Mouse (Mus musculus) intestine, embryonic 15.5 days (tissue): ENCODE measurements around the gene Katnbl1. TPM values are rescaled to one million over a fixed set of nuclear protein-coding genes. Genes with fewer than 3 reads are reported as not detected.
"Not testable (repeated sequence)": the region's sequence is repeated elsewhere in the genome, so short reads cannot be mapped to it uniquely, and the experiment has no call there.

Source experiments
- ATAC-seq: fragments of 200-750 bp; cut with Nextera tagmentation; 2 replicates; pipeline ENCODE4 v1.8.0; 2017; ENCODE audit warnings: moderate TSS enrichment, moderate library complexity
- H3K27ac ChIP-seq: fragments of 300-500 bp; sonication (generic); 2 replicates; pipeline ENCODE4 v1.5.1; 2015; ENCODE audit warnings: mild to moderate bottlenecking, inconsistent platforms
- H3K27me3 ChIP-seq: fragments of 300-500 bp; sonication (generic); replicated peaks from 2 replicates; pipeline ENCODE4 v1.6.1; 2015; ENCODE audit warnings: inconsistent platforms
- H3K36me3 ChIP-seq: fragments of 300-500 bp; sonication (generic); 2 replicates; pipeline ENCODE4 v1.6.1; 2015; ENCODE audit warnings: inconsistent platforms
- H3K4me1 ChIP-seq: fragments of 300-500 bp; sonication (generic); replicated peaks from 2 replicates; pipeline ENCODE4 v1.6.1; 2015; ENCODE audit warnings: inconsistent platforms
- H3K4me2 ChIP-seq: fragments of 300-500 bp; sonication (generic); replicated peaks from 2 replicates; pipeline ENCODE4 v1.6.1; 2015; ENCODE audit warnings: mild to moderate bottlenecking, inconsistent platforms
- H3K4me3 ChIP-seq: fragments of 300-500 bp; sonication (generic); replicated peaks from 2 replicates; pipeline ENCODE4 v1.5.1; 2015; ENCODE audit warnings: inconsistent platforms
- H3K9ac ChIP-seq: fragments of 300-500 bp; sonication (generic); 2 replicates; pipeline ENCODE4 v1.6.1; 2015; ENCODE audit warnings: inconsistent platforms
- H3K9me3 ChIP-seq: fragments of 300-500 bp; sonication (generic); 2 replicates; pipeline ENCODE4 v1.6.1; 2016; ENCODE audit warnings: inconsistent platforms
- WGBS: fragments of 180-500 bp; shearing (Covaris S2); methylation state at CpG from one replicate; pipeline ENCODE4 v1.1.7; 2015; 5-methylcytosine and 5-hydroxymethylcytosine counted together
- polyA plus RNA-seq: library from polyadenylated mRNA; unstranded; fragments of >200 nt; fragmentation: Nextera tagmentation; extraction: Ambion mirVana; gene quantifications from 2 replicates; pipeline ENCODE4 v1.2.1, GENCODE M21; 2015

The Katnbl1 gene
- polyA plus RNA-seq, 1 experiment from 2014 or later = 43.0 TPM

GRCm38 (mm10) chr2:112425308-112425707 lies 46.3 kb downstream of the Katnbl1 start:
- Histone ChIP-seq H3K4me1 (no peaks in the 10 kb centered on the region), H3K9ac (no peak overlapping the region), H3K27me3 (no peaks in the 10 kb centered on the region), H3K4me2 (no peak overlapping the region), H3K36me3 (no peaks in the 10 kb centered on the region), H3K9me3 (no peaks in the 10 kb centered on the region), H3K4me3 (no peak overlapping the region), H3K27ac (no peak overlapping the region)
- 69% methylated on average over 3 of the region's 3 CpGs for WGBS
- no peak for ATAC-seq

GRCm38 (mm10) chr2:112428534-112428933 lies 49.5 kb downstream of the Katnbl1 start:
- H3K9me3 ChIP-seq, H3K4me1 ChIP-seq, H3K4me2 ChIP-seq, H3K4me3 ChIP-seq, H3K36me3 ChIP-seq, H3K27ac ChIP-seq, H3K27me3 ChIP-seq, ATAC-seq, H3K9ac ChIP-seq: not testable (repeated sequence)
- 89% methylated on average over 3 of the region's 3 CpGs for WGBS

DNA sequence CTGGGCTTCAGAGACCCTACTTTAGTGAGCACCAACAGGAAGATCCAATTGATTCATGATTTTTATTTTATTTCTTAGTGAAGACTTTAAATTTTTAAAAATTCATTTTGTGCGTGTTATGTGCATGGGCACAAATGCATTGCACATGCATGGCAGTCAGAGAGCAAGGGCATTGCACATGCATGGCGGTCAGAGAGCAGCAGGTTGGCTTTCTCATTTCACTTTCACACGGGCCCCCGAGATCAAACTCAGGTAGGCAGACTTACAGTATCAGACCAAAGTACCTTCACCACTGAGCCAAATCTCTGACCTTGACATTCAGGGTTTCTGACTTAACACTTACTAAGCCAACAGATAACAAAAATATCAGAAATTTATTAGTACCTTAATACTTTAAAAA lies 50.7 kb downstream of the Katnbl1 start:
- 84% methylated on average over 4 of the region's 4 CpGs for WGBS
- Histone ChIP-seq H3K9me3 (no peaks in the 10 kb centered on the region), H3K27ac (no peak overlapping the region), H3K4me1 (no peaks in the 10 kb centered on the region), H3K4me3 (no peak overlapping the region), H3K36me3 (no peaks in the 10 kb centered on the region), H3K9ac (no peak overlapping the region), H3K4me2 (no peak overlapping the region), H3K27me3 (no peaks in the 10 kb centered on the region)
- ATAC-seq = no peak

- no peaks in the 10 kb centered on the region for H3K36me3 ChIP-seq
- no peak overlapping the region for H3K4me3 ChIP-seq
- H3K27ac ChIP-seq = no peak overlapping the region
- no peaks in the 10 kb centered on the region for H3K4me1 ChIP-seq
- WGBS = 60% methylated on average over 5 of the region's 5 CpGs
- no peak overlapping the region for H3K4me2 ChIP-seq
- no peaks in the 10 kb centered on the region for H3K27me3 ChIP-seq
- no peak for ATAC-seq
- H3K9ac ChIP-seq = no peak overlapping the region
- no peaks in the 10 kb centered on the region for H3K9me3 ChIP-seq
Measured at GRCm38 (mm10) chr2:112430403-112430802, 51.4 kb downstream of the Katnbl1 start.

DNA sequence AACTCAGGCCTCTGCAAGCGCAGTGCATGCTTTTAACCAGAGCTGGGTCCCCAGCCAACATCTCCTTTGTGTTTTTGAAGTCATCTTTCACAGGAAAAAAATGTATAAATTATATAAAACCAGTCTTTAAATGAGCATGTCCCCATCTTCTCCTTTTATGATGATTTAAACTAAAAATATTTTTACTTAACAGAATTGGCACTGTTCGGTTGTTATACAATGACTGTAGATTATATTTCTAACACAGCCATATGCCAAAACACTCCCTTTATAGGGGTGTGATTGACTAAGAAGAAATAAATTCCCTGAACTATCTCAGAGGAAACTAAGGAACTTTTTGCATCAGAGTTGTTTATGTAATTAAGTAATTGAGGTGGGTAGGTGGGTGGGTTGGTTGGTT lies 53.5 kb downstream of the Katnbl1 start:
- 82% methylated on average over 2 of the region's 2 CpGs for WGBS
- Histone ChIP-seq H3K27ac (no peak overlapping the region), H3K4me2 (no peak overlapping the region), H3K36me3 (no peaks in the 10 kb centered on the region), H3K27me3 (no peaks in the 10 kb centered on the region), H3K4me1 (no peaks in the 10 kb centered on the region), H3K9ac (no peak overlapping the region), H3K9me3 (no peaks in the 10 kb centered on the region), H3K4me3 (no peak overlapping the region)
- no peak for ATAC-seq

- H3K36me3 ChIP-seq = no peaks in the 10 kb centered on the region
- H3K4me2 ChIP-seq = no peak overlapping the region
- no peak overlapping the region for H3K4me3 ChIP-seq
- H3K27ac ChIP-seq = no peak overlapping the region
- WGBS = 46% methylated on average over 2 of the region's 2 CpGs
- no peak overlapping the region for H3K9ac ChIP-seq
- H3K27me3 ChIP-seq = no peaks in the 10 kb centered on the region
- H3K4me1 ChIP-seq = no peaks in the 10 kb centered on the region
- no peaks in the 10 kb centered on the region for H3K9me3 ChIP-seq
- ATAC-seq = no peak
Measured at GRCm38 (mm10) chr2:112433359-112433758, 54.3 kb downstream of the Katnbl1 start.

DNA sequence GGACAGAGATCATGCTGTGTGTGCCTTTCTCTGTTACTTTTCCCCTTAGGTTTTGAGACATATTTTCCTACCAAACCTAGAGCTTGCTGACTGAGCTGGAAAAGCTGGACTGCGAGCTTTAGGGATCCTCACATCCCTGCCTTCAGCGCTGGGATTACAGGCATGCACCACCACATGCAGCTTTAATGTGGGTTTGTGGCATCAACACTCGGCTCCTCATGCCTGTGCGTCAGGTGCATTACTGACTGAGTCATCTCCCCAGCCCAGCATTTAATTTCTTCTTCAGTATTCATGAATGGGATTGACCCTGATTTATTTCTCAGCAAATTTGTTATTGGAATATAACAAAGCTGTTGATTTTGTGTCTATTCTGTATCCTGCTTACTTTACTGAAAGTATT lies 57.3 kb downstream of the Katnbl1 start:
- H3K27me3 ChIP-seq = no peaks in the 10 kb centered on the region
- no peak overlapping the region for H3K9ac ChIP-seq
- no peak for ATAC-seq
- no peak overlapping the region for H3K4me3 ChIP-seq
- H3K27ac ChIP-seq = no peak overlapping the region
- 79% methylated on average over 4 of the region's 4 CpGs for WGBS
- H3K4me1 ChIP-seq = no peaks in the 10 kb centered on the region
- H3K9me3 ChIP-seq = no peaks in the 10 kb centered on the region
- H3K36me3 ChIP-seq = no peaks in the 10 kb centered on the region
- no peak overlapping the region for H3K4me2 ChIP-seq

DNA sequence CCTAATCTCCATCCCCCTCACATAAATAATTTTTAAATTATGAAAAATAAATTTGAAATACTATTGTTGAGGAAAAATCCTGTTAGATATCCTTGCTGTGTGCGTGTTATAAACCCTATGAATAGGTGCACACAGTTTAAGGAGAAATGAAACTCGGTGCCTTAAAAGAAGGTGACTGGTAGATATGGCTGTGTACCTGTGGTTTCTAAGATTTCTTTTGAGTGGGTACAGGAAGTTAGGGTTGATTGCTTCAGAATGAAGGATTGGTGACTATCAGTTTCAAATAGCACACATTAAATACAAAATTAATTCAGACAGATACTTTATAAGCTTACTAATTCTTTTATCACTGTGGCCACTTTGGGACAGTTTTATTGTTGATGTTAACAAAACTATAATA lies 58.6 kb downstream of the Katnbl1 start:
- no peak overlapping the region for H3K27ac ChIP-seq
- WGBS = 92% methylated on average over 2 of the region's 2 CpGs
- ATAC-seq = no peak

DNA sequence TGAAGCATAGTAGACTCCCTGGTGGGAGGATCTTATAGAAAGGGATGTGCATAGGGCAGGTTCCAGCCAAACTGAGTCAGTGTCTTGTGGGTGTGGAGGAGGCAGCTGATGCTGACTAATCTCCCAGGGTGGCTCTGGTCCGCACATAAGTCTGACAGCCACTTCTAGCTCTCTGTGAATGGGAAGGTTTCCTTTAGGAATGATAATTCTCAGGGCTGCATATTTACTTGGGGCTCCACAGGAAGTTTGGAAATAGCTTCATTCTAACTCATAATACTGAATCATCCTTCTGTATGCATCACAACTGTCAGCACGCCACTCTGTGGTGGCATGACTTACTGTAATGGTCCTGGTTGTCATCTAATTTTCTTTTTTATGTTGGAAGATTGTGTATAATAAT lies 64.5 kb downstream of the Katnbl1 start:
- Histone ChIP-seq H3K4me3 (no peak overlapping the region), H3K36me3 (no peaks in the 10 kb centered on the region), H3K4me1 (no peaks in the 10 kb centered on the region), H3K27ac (no peak overlapping the region), H3K9ac (no peak overlapping the region), H3K27me3 (no peaks in the 10 kb centered on the region), H3K4me2 (no peak overlapping the region), H3K9me3 (no peaks in the 10 kb centered on the region)
- ATAC-seq = no peak
- WGBS = 53% methylated on average over 2 of the region's 2 CpGs

More for the DNA sequence above, 58.6 kb downstream of the Katnbl1 start:
- H3K4me3 ChIP-seq = no peak overlapping the region
- no peaks in the 10 kb centered on the region for H3K27me3 ChIP-seq
- no peaks in the 10 kb centered on the region for H3K9me3 ChIP-seq
- no peak overlapping the region for H3K4me2 ChIP-seq
- no peaks in the 10 kb centered on the region for H3K4me1 ChIP-seq
- H3K36me3 ChIP-seq = no peaks in the 10 kb centered on the region
- H3K9ac ChIP-seq = no peak overlapping the region

DNA sequence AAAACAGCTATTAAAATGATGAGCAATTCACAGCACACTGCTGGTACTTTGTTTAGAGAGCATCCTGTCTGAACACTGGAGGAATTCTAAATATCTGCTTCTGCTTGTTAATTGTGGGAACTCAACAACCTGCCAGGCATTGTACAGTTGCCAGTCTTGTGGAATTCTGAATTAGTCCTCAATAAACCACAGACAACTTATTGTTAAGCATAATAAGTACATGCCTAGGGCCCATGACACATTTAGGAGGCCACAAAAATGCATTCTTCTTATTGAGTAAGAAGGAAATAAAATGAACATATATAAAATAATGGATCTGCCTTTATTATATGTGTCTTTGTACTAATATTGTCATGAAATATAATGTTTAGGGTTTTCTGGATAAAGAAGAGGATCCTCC lies 66.5 kb downstream of the Katnbl1 start:
- Histone ChIP-seq H3K4me3 (no peak overlapping the region), H3K27me3 (no peaks in the 10 kb centered on the region), H3K36me3 (no peaks in the 10 kb centered on the region), H3K4me1 (no peaks in the 10 kb centered on the region), H3K9me3 (no peaks in the 10 kb centered on the region), H3K9ac (no peak overlapping the region), H3K27ac (no peak overlapping the region), H3K4me2 (no peak overlapping the region)
- ATAC-seq = no peak

GRCm38 (mm10) chr2:112448046-112448445 lies 69.0 kb downstream of the Katnbl1 start:
- not testable (repeated sequence) for H3K4me3 ChIP-seq, H3K36me3 ChIP-seq, H3K27ac ChIP-seq, H3K4me1 ChIP-seq, ATAC-seq, H3K4me2 ChIP-seq, H3K27me3 ChIP-seq, H3K9me3 ChIP-seq, H3K9ac ChIP-seq
- 71% methylated on average over 4 of the region's 4 CpGs for WGBS

DNA sequence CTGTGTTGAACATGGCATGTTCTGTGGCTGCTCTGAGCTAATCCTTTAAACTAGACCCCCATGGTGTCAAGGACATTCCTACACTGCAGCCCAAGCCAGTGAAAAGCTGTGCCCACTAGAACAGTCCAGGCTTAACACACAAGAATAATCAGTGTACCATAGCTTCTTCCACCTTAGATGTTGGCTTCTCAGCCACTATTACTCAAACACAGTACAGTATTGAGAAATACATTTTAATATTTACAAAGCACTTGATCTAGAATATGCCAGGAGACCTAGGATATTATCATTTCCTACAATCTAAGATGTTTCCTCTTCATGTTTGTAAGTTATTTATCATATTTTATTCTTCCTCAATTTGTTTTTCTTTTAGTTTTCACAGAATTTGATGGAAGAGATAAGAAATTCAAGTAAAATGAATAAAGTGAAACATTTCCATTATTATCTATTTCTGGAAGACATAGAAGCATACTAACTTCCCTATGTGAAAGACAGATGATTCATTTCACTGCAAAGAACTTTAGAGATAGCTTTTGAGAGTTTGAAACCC lies 69.6 kb downstream of the Katnbl1 start:
- Histone ChIP-seq H3K4me1 (no peaks in the 10 kb centered on the region), H3K36me3 (no peaks in the 10 kb centered on the region), H3K4me2 (no peak overlapping the region), H3K27ac (no peak overlapping the region), H3K27me3 (no peaks in the 10 kb centered on the region), H3K9ac (no peak overlapping the region), H3K9me3 (no peaks in the 10 kb centered on the region), H3K4me3 (no peak overlapping the region)
- no peak for ATAC-seq

DNA sequence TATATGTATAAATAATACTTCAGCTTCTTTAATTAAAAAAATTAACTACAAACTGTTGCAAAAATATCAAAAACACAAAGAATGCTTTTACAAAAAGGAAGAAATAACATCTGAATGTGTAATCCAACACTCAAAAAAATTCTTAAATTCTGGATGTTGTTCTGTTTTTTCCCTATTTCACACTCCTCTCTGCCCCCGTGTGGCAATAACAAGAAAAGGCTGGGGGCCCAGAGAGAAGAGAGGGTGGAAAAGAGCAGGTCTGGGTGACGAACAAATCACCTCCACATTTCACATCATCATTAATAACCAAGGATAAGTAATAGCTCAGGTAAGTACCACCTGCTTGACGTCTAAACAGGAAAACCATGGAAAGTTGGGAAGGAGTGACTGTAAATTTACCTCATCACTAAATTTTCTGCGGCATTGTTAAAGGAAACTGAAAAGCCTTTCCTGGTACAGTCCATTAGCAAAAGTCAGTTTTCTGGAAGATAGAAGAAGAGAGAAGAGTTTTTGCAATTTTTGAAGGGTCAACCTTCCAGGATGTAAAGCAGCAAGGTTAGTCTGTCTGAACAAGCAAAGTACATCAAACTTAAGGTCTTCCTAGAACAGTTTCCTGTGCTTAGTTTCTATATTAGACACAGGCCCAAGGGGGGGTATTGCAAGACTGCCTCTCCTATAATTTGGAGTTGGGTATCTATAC lies 70.7 kb downstream of the Katnbl1 start:
- Histone ChIP-seq H3K9ac (no peak overlapping the region), H3K9me3 (no peaks in the 10 kb centered on the region), H3K4me2 (no peak overlapping the region), H3K4me3 (no peak overlapping the region), H3K36me3 (no peaks in the 10 kb centered on the region), H3K27ac (no peak overlapping the region), H3K4me1 (no peaks in the 10 kb centered on the region), H3K27me3 (no peaks in the 10 kb centered on the region)
- ATAC-seq = no peak
- WGBS = 31% methylated on average over 4 of the region's 4 CpGs
